Mouse (Mus musculus) kidney, embryonic 14.5 days (tissue): ENCODE measurements around the gene Neurl2. TPM values are rescaled to one million over a fixed set of nuclear protein-coding genes. Genes with fewer than 3 reads are reported as not detected.
A peak's percentile ranks its signal among the peaks of the same experiment; 100 is the strongest.
"Not testable (repeated sequence)": the region's sequence is repeated elsewhere in the genome, so short reads cannot be mapped to it uniquely, and the experiment has no call there.

ENCODE experiments used
- ATAC-seq: fragments of 200-750 bp; cut with Nextera tagmentation; 2 replicates; pipeline ENCODE4 v1.8.0; 2017; ENCODE audit warnings: moderate number of reproducible peaks, mild to moderate bottlenecking, moderate TSS enrichment, moderate library complexity; ENCODE audit not compliant: low FRiP score, low TSS enrichment
- H3K27ac ChIP-seq: fragments of 300-500 bp; sonication (generic); 2 replicates; pipeline ENCODE4 v1.5.1; 2014; ENCODE audit warnings: low read depth, mild to moderate bottlenecking, low read length, moderate library complexity, mixed read lengths
- H3K27me3 ChIP-seq: fragments of 300-500 bp; sonication (generic); 2 replicates; pipeline ENCODE4 v1.6.1; 2014; ENCODE audit warnings: mild to moderate bottlenecking, low read length; ENCODE audit not compliant: control insufficient read depth, insufficient read depth
- H3K36me3 ChIP-seq: fragments of 300-500 bp; sonication (generic); 2 replicates; pipeline ENCODE4 v1.6.1; 2014; ENCODE audit warnings: low read length, mixed read lengths; ENCODE audit not compliant: control insufficient read depth, insufficient read depth
- H3K4me1 ChIP-seq: fragments of 300-500 bp; sonication (generic); 2 replicates; pipeline ENCODE4 v1.6.1; 2014; ENCODE audit warnings: low read length, mixed read lengths; ENCODE audit not compliant: control insufficient read depth, insufficient read depth
- H3K4me2 ChIP-seq: fragments of 300-500 bp; sonication (generic); replicated peaks from 2 replicates; pipeline ENCODE4 v1.6.1; 2014; ENCODE audit warnings: low read depth, mild to moderate bottlenecking, low read length
- H3K4me3 ChIP-seq: fragments of 300-500 bp; sonication (generic); 2 replicates; pipeline ENCODE4 v1.5.1; 2014; ENCODE audit warnings: mild to moderate bottlenecking, low read length
- H3K9ac ChIP-seq: fragments of 300-500 bp; sonication (generic); 2 replicates; pipeline ENCODE4 v1.6.1; 2014; ENCODE audit warnings: low read depth, mild to moderate bottlenecking, low read length, moderate library complexity
- H3K9me3 ChIP-seq: fragments of 300-500 bp; sonication (generic); 2 replicates; pipeline ENCODE4 v1.6.1; 2016; ENCODE audit warnings: low read length; ENCODE audit not compliant: control insufficient read depth
- WGBS: fragments of 180-500 bp; shearing (Covaris S2); extraction: QIAGEN DNeasy Blood & Tissue Kit; methylation state at CpG from one replicate; pipeline ENCODE4 v1.1.7; 2014; 5-methylcytosine and 5-hydroxymethylcytosine counted together
- polyA plus RNA-seq: library from polyadenylated mRNA; unstranded; fragments of >200 nt; fragmentation: Nextera tagmentation; extraction: Ambion mirVana; gene quantifications from 2 replicates; pipeline ENCODE4 v1.2.1, GENCODE M21; 2014

Neurl2 gene
- polyA plus RNA-seq, 1 experiment from 2014 or later, result 6.6 TPM

DNA sequence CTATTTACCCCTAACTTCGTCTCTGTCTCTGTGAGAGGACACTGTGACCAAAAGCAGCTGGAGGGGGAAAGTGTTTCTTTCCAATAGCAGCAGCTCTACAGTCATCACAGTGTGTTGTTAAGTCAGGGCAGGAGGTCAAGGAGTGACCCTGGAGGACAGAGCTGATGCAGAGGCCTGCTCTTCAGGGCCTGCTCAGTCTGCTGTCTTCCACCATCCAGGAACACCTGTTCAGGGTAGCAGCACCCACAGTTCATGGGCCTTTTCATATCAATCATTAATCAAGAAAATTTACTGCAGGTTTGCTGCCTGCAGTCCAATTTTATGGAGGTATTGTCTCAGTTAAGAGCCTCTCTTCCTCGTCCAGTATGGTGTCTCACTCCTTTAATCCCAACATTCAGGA is 19.7 kb downstream of the Neurl2 start:
- H3K9ac ChIP-seq, result no peak overlapping the region
- peaks cover 4% of the 10 kb centered on the region; the same call in 1 of the 2 replicates for H3K4me1 ChIP-seq
- no peak overlapping the region for H3K27ac ChIP-seq
- peaks cover 5% of the 10 kb centered on the region; the same call in 1 of the 2 replicates for H3K36me3 ChIP-seq
- no peak overlapping the region for H3K4me3 ChIP-seq
- H3K9me3 ChIP-seq, result no peaks in the 10 kb centered on the region
- H3K4me2 ChIP-seq, result no peak overlapping the region
- WGBS, result 50% methylated on average over 2 of the region's 2 CpGs
- no peaks in the 10 kb centered on the region for H3K27me3 ChIP-seq
- no peak for ATAC-seq

DNA sequence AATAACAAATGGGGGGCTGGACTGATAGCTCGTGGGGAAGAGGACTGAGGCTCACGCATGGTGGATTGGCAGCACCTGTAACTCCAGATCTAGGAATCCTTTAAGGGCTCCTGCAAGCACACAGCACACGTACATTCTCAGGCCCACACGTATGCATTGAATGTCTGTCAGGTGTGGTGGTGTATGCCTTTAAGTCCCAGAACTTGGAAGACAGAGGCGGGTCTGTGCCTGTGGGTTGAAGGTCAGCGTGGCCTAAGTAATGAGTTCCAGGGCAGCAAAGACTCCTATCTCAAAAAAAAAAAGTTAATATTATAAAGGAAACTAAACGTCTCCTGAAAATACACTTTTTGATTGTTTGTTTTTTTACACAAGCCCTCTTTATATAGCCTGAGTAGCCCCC is 26.6 kb downstream of the Neurl2 start:
- Histone ChIP-seq H3K27me3 (no peaks in the 10 kb centered on the region), H3K4me1 (peaks cover 6% of the 10 kb centered on the region; the same call in 1 of the 2 replicates), H3K9ac (no peak overlapping the region), H3K9me3 (no peaks in the 10 kb centered on the region), H3K27ac (no peak overlapping the region), H3K4me3 (no peak overlapping the region), H3K4me2 (no peak overlapping the region), H3K36me3 (peaks cover 8% of the 10 kb centered on the region; the same call in 1 of the 2 replicates)
- 84% methylated on average over 7 of the region's 7 CpGs for WGBS
- no peak for ATAC-seq

DNA sequence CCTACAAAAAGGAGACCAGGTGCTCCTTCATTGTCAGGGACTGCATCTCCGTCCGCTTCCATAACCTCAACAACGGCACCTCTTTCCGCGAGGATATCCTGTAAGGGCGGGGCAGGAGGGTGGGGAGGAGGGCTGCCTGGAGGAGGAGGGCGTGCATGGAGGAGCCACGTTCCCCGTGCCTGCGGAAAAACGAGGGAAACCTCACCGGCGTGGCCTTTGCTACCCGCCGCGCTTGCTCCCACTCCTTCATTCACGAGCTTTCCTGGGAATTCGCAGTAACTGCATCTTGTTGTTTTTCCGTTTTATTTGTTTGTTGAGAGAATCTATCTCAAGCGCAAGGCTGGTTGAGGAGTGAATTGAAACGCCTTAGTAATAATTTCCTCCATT is 27.9 kb downstream of the Neurl2 start:
- H3K4me2 ChIP-seq, result peak overlapping the region; percentile 59
- H3K27me3 ChIP-seq, result no peaks in the 10 kb centered on the region
- peak overlapping the region; percentile 61 for H3K9ac ChIP-seq
- H3K36me3 ChIP-seq, result peaks cover 17% of the 10 kb centered on the region; the same call in 1 of the 2 replicates
- no peaks in the 10 kb centered on the region for H3K9me3 ChIP-seq
- peak overlapping the region; percentile 69 for H3K4me3 ChIP-seq
- ATAC-seq, result peak; percentile 48
- peak overlapping the region; percentile 59; the same call in 1 of the 2 replicates for H3K27ac ChIP-seq
- H3K4me1 ChIP-seq, result peaks cover 6% of the 10 kb centered on the region; the same call in 1 of the 2 replicates
- WGBS, result under 1% methylated on average over 21 of the region's 21 CpGs

DNA sequence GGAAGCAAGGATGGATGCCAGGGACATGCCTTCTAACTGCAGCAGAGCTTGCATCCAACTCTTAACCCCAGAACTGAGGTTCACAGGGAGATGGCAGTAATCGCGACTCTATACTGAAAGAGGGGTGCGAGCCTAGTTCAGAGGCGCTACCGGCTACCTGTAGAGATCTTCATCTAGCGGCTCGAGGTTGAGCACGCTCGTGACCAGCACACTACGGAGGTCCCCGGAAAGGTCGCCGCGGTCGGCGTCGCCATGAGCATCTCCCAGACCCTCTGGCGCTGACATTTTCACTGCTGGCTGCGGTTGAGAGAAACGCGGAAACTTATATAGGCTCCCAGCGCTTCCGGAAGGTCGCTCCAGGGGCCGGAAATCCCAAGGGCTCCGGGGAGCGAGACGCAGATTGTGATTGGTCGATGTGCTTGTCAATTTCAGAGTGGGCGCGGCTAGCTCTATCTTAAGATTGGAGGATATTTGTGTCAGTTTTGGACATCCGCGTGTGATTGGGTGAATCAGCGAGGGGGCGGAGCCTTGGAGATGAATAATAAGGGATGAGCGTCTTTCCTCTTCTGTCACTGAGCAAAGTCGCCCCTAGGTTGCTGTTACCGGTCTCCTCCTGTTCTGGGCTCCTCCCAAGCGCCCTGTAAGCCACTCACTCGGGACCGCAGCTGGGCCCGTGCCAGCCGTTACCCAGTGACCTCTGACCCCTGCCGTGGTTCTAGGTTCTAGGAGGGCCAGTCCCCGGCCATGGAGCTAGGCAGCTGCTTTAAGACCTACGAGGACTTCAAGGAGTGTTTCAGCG is 28.5 kb downstream of the Neurl2 start, which contains the start of the genes Acot8 and Zswim3:
TSS of gene Acot8 (minus strand) at position 350 of the 799 bp plus-strand sequence.
TSS of gene Zswim3 (plus strand) at position 566 of the 799 bp plus-strand sequence.
- ATAC-seq, result peak; percentile 97
- H3K9ac ChIP-seq, result peak within 1 kb of the TSS; percentile 77
- peak within 1 kb of the TSS; percentile 59; the same call in 1 of the 2 replicates for H3K27ac ChIP-seq
- under 1% methylated on average over 47 of the region's 47 CpGs for WGBS
- peak within 1 kb of the TSS; percentile 59 for H3K4me2 ChIP-seq
- no peaks in the 10 kb centered on the region for H3K9me3 ChIP-seq
- H3K4me3 ChIP-seq, result peak within 1 kb of the TSS; percentile 69
- H3K27me3 ChIP-seq, result no peaks in the 10 kb centered on the region
- H3K36me3 ChIP-seq, result peaks cover 22% of the 10 kb centered on the region
- H3K4me1 ChIP-seq, result peaks cover 6% of the 10 kb centered on the region; the same call in 1 of the 2 replicates

DNA sequence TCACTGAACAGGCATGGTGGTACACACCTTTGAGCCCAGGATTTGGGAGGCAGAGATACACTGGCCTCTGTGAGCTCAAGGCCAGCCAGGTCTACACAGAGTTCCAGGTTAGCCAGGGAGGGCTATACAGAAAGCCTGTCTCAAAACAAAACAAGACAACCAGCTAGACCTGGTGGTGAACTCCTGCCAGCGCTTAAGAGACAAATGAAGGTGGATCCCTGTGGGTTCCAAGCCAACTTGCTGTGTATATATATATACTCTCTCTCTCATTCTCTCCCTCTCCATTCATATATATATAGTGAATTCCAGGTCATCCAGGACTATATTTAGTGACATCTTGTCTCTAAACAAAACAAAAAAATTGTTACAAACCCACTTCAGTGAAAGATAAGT is 29.3 kb downstream of the Neurl2 start:
- H3K36me3 ChIP-seq, result peaks cover 26% of the 10 kb centered on the region
- H3K27ac ChIP-seq, result no peak overlapping the region
- H3K4me2 ChIP-seq, result peak overlapping the region; percentile 57
- H3K4me3 ChIP-seq, result peak overlapping the region; percentile 69
- H3K27me3 ChIP-seq, result no peaks in the 10 kb centered on the region
- no peaks in the 10 kb centered on the region for H3K9me3 ChIP-seq
- ATAC-seq, result no peak
- H3K4me1 ChIP-seq, result peaks cover 6% of the 10 kb centered on the region; the same call in 1 of the 2 replicates
- WGBS, result 67% methylated on average over 1 of the region's 1 CpGs
- peak overlapping the region; percentile 77; the same call in 1 of the 2 replicates for H3K9ac ChIP-seq

DNA sequence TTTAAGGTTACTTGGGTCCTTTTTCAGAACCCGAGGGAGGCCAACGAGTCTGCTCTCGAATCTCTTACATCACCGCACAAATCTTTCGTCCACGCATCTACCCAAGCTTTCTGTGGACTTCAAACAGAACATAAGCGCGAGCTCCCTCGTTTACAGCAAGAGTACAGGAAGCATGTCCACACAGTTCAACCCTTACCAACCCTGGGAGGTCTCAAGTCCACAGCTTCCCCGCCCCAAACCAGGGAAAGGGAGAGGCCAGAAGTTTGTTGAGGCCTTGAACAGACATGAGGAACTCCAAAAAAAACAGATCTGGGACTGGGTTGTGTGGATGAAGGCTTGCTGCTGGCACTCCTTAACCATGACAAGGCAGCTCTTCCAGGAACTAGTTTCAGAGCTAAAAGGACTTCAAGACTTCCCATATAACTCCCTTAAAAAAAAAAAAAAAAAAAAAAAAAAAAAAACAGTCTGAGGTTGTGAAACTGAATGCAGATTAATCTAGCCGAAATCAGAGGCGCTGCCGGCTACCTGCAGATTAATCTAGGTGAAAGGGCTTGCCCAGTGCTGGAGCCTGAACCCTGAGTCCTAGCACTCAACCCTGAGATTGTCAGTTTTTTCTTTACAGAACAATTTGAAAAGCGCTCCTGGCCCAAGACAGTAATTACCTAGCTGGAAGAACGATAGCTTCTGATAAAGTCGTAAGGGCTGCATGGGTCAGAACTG is 29.9 kb downstream of the Neurl2 start:
- peak overlapping the region; percentile 77; the same call in 1 of the 2 replicates for H3K9ac ChIP-seq
- no peaks in the 10 kb centered on the region for H3K9me3 ChIP-seq
- ATAC-seq, result no peak
- H3K27me3 ChIP-seq, result no peaks in the 10 kb centered on the region
- H3K36me3 ChIP-seq, result peaks cover 23% of the 10 kb centered on the region
- H3K4me1 ChIP-seq, result peaks cover 6% of the 10 kb centered on the region; the same call in 1 of the 2 replicates
- H3K27ac ChIP-seq, result no peak overlapping the region
- peak overlapping the region; percentile 57 for H3K4me2 ChIP-seq
- 87% methylated on average over 16 of the region's 16 CpGs for WGBS
- H3K4me3 ChIP-seq, result peak overlapping the region; percentile 69; the same call in 1 of the 2 replicates

DNA sequence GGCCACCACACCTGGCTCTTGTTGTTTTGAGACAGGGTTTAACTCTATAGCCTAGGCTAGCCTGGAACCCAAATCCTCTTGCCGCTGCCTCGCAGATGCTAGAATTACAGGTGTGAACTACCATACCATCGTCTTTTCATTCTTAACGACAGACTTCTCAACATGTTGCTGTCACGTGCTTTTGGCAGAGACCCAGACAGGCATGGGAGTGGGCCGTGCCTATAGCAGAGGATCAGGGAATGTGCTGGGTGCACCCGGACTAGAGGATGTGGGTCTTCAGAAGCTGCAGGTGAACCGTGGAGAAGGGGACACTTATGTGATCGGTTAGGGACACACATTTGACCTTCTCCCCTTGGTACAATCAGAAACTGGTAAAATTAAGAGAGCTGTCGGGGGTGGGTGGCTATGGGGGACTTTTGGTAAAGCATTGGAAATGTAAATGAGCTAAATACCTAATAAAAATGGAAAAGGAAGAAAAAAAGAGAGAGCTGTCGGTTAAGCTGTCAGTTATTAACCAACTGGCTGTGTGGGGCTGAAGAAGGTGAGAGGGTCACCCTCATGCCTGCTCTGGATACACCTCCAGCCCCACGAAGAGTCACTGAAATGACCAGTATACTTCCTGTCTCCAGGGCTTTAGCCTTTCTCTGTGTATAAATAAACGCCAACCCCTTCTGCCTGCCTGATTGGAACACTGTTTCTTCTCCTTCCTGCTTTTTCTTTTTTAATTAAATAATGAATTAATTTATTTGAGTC is 32.8 kb downstream of the Neurl2 start:
- WGBS, result 90% methylated on average over 13 of the region's 13 CpGs
- no peak for ATAC-seq
- peaks cover 40% of the 10 kb centered on the region for H3K36me3 ChIP-seq

DNA sequence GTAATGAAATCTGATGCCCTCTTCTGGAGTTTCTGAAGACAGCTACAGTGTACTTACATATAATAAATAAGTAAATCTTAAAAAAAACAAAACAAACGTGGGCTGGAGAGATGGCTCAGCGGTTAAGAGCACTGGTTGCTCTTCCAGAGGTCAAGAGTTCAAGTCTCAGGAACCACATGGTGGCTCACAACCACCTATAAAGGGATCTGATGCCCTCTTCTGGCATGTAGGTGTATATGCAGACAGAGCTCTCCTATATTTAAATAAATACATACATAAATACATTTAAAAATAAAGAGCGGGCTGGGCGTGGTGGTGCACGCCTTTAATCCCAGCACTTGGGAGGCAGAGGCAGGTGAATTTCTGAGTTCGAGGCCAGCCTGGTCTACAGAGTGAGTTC is 34.7 kb downstream of the Neurl2 start:
- not testable (repeated sequence) for H3K27ac ChIP-seq, H3K4me2 ChIP-seq, H3K4me3 ChIP-seq, H3K9ac ChIP-seq, ATAC-seq, H3K4me1 ChIP-seq, H3K27me3 ChIP-seq, H3K9me3 ChIP-seq
- 79% methylated on average over 6 of the region's 6 CpGs for WGBS
- H3K36me3 ChIP-seq, result peaks cover 52% of the 10 kb centered on the region

More for the DNA sequence above, 32.8 kb downstream of the Neurl2 start:
- Histone ChIP-seq H3K4me2 (no peak overlapping the region), H3K9me3 (no peaks in the 10 kb centered on the region), H3K4me1 (peaks cover 6% of the 10 kb centered on the region; the same call in 1 of the 2 replicates), H3K27ac (no peak overlapping the region), H3K9ac (no peak overlapping the region), H3K4me3 (no peak overlapping the region), H3K27me3 (no peaks in the 10 kb centered on the region)
